Mouse (Mus musculus) heart, embryonic 14.5 days (tissue): Measurements from ENCODE around the gene 3100002H09Rik. TPM values are rescaled to one million over a fixed set of nuclear protein-coding genes. Genes with fewer than 3 reads are reported as not detected.

Source experiments
- ATAC-seq: fragments of 200-750 bp; cut with Nextera tagmentation; 2 replicates; pipeline ENCODE4 v1.8.0; 2017; ENCODE audit warnings: low read depth, moderate TSS enrichment; ENCODE audit not compliant: insufficient number of reproducible peaks, insufficient read depth, low FRiP score
- H3K27ac ChIP-seq, 2 experiments: fragments of 200-500 bp in 1 of 2; fragments of 300-500 bp in 1 of 2; sonication (generic) in 1 of 2; replicated peaks in 1 of 2; 2 replicates each; pipeline ENCODE4 v1.5.1; 2012 to 2014; ENCODE audit warnings: low read depth in 2 of 2, low read length in 2 of 2, control low read depth in 1 of 2, mild to moderate bottlenecking in 1 of 2, mixed read lengths in 1 of 2; ENCODE audit not compliant: control insufficient read depth in 1 of 2, insufficient read depth in 1 of 2
- H3K27me3 ChIP-seq: fragments of 300-500 bp; sonication (generic); 2 replicates; pipeline ENCODE4 v1.6.1; 2014; ENCODE audit warnings: mild to moderate bottlenecking, low read length, control low read depth; ENCODE audit not compliant: control insufficient read depth, insufficient read depth
- H3K36me3 ChIP-seq: fragments of 300-500 bp; sonication (generic); 2 replicates; pipeline ENCODE4 v1.6.1; 2014; ENCODE audit warnings: mild to moderate bottlenecking, control low read depth, low read length, mixed read lengths; ENCODE audit not compliant: control insufficient read depth, insufficient read depth
- H3K4me1 ChIP-seq, 2 experiments: fragments of 200-500 bp in 1 of 2; fragments of 300-500 bp in 1 of 2; sonication (generic) in 1 of 2; 2 replicates each; pipeline ENCODE4 v1.6.1; 2012 to 2014; ENCODE audit warnings: low read length in 2 of 2, control low read depth in 1 of 2, mixed read lengths in 1 of 2; ENCODE audit not compliant: control insufficient read depth in 2 of 2, insufficient read depth in 2 of 2
- H3K4me2 ChIP-seq: fragments of 300-500 bp; sonication (generic); 2 replicates; pipeline ENCODE4 v1.6.1; 2014; ENCODE audit warnings: mild to moderate bottlenecking, low read length
- H3K4me3 ChIP-seq, 2 experiments: fragments of 200-500 bp in 1 of 2; fragments of 300-500 bp in 1 of 2; sonication (generic) in 1 of 2; 2 replicates each; pipeline ENCODE4 v1.5.1; 2012 to 2014; ENCODE audit warnings: low read length in 2 of 2, mild to moderate bottlenecking in 2 of 2, control low read depth in 1 of 2, low read depth in 1 of 2, moderate library complexity in 1 of 2; ENCODE audit not compliant: control insufficient read depth in 1 of 2, insufficient read depth in 1 of 2
- H3K9ac ChIP-seq: fragments of 300-500 bp; sonication (generic); 2 replicates; pipeline ENCODE4 v1.6.1; 2014; ENCODE audit warnings: mild to moderate bottlenecking, low read length
- H3K9me3 ChIP-seq: fragments of 300-500 bp; sonication (generic); 2 replicates; pipeline ENCODE4 v1.6.1; 2016; ENCODE audit warnings: low read length, control low read depth; ENCODE audit not compliant: control insufficient read depth
- WGBS: fragments of 180-500 bp; shearing (Covaris S2); extraction: QIAGEN DNeasy Blood & Tissue Kit; methylation state at CpG from one replicate; pipeline ENCODE4 v1.1.7; 2014; 5-methylcytosine and 5-hydroxymethylcytosine counted together
- polyA plus RNA-seq: library from polyadenylated mRNA; unstranded; fragments of >200 nt; fragmentation: Nextera tagmentation; extraction: Ambion mirVana; gene quantifications from 2 replicates; pipeline ENCODE4 v1.2.1, GENCODE M21; 2014

3100002H09Rik gene
- polyA plus RNA-seq, 1 experiment from 2014 or later: not detected

GRCm38 (mm10) chr4:124626836-124627235 lies 16.2 kb upstream of the 3100002H09Rik start:
- H3K9ac ChIP-seq: no peak overlapping the region
- no peak overlapping the region for H3K4me3 ChIP-seq
- no peaks in the 10 kb centered on the region for H3K27me3 ChIP-seq
- H3K4me1 ChIP-seq: peaks cover 9 to 11% of the 10 kb centered on the region in 2 experiments; a peak in 3 of 4 replicates
- 62% methylated on average over 1 of the region's 1 CpGs for WGBS
- no peak for ATAC-seq
- H3K9me3 ChIP-seq: no peaks in the 10 kb centered on the region
- no peaks in the 10 kb centered on the region for H3K36me3 ChIP-seq
- no peak overlapping the region for H3K4me2 ChIP-seq
- no peak overlapping the region for H3K27ac ChIP-seq

GRCm38 (mm10) chr4:124624111-124624581 lies 13.5 kb upstream of the 3100002H09Rik start:
- no peaks in the 10 kb centered on the region for H3K9me3 ChIP-seq
- no peaks in the 10 kb centered on the region for H3K27me3 ChIP-seq
- 0 out of 2 replicates have a peak overlapping the region, but pooled peaks have one; percentile 11 for H3K9ac ChIP-seq
- no peak overlapping the region for H3K4me3 ChIP-seq
- ATAC-seq: no peak
- no peak overlapping the region for H3K4me2 ChIP-seq
- H3K36me3 ChIP-seq: no peaks in the 10 kb centered on the region
- peaks cover 9 to 11% of the 10 kb centered on the region in 2 experiments; a peak in 3 of 4 replicates for H3K4me1 ChIP-seq
- H3K27ac ChIP-seq: no peak overlapping the region
- 39% methylated on average over 7 of the region's 7 CpGs for WGBS

- no peak overlapping the region for H3K27ac ChIP-seq
- H3K4me1 ChIP-seq: peaks cover 11 to 13% of the 10 kb centered on the region in 2 experiments
- H3K9me3 ChIP-seq: no peaks in the 10 kb centered on the region
- no peak overlapping the region for H3K4me3 ChIP-seq
- no peaks in the 10 kb centered on the region for H3K36me3 ChIP-seq
- ATAC-seq: no peak
- no peak overlapping the region for H3K4me2 ChIP-seq
- 85% methylated on average over 5 of the region's 5 CpGs for WGBS
- H3K9ac ChIP-seq: no peak overlapping the region
- no peaks in the 10 kb centered on the region for H3K27me3 ChIP-seq
Observed at GRCm38 (mm10) chr4:124622566-124622965, 12.0 kb upstream of the 3100002H09Rik start.

- no peak for ATAC-seq
- no peaks in the 10 kb centered on the region for H3K9me3 ChIP-seq
- no peak overlapping the region for H3K4me3 ChIP-seq
- peaks cover 11 to 13% of the 10 kb centered on the region in 2 experiments for H3K4me1 ChIP-seq
- H3K27me3 ChIP-seq: no peaks in the 10 kb centered on the region
- no peak overlapping the region for H3K4me2 ChIP-seq
- H3K9ac ChIP-seq: no peak overlapping the region
- H3K36me3 ChIP-seq: no peaks in the 10 kb centered on the region
- WGBS: 67% methylated on average over 11 of the region's 11 CpGs
- H3K27ac ChIP-seq: no peak overlapping the region
Observed at GRCm38 (mm10) chr4:124621406-124621805, 10.8 kb upstream of the 3100002H09Rik start.

GRCm38 (mm10) chr4:124618599-124618998 lies 8.0 kb upstream of the 3100002H09Rik start:
- Histone ChIP-seq H3K4me3 (no peak overlapping the region), H3K4me1 (peaks cover 0 to 4% of the 10 kb centered on the region in 2 experiments; a peak in 2 of 4 replicates), H3K4me2 (peak overlapping the region; percentile 22)

GRCm38 (mm10) chr4:124616636-124617035 lies 6.0 kb upstream of the 3100002H09Rik start:
- no peak overlapping the region for H3K4me2 ChIP-seq
- H3K4me3 ChIP-seq: no peak overlapping the region
- no peaks in the 10 kb centered on the region for H3K27me3 ChIP-seq
- H3K4me1 ChIP-seq: peaks cover 0 to 4% of the 10 kb centered on the region in 2 experiments; a peak in 2 of 4 replicates
- H3K36me3 ChIP-seq: no peaks in the 10 kb centered on the region
- WGBS: 37% methylated on average over 1 of the region's 1 CpGs
- ATAC-seq: no peak
- no peak overlapping the region for H3K27ac ChIP-seq
- H3K9me3 ChIP-seq: no peaks in the 10 kb centered on the region
- H3K9ac ChIP-seq: no peak overlapping the region

More at GRCm38 (mm10) chr4:124618599-124618998, 8.0 kb upstream of the 3100002H09Rik start:
- Histone ChIP-seq H3K9ac (no peak overlapping the region), H3K27ac (no peak overlapping the region), H3K36me3 (no peaks in the 10 kb centered on the region), H3K27me3 (no peaks in the 10 kb centered on the region), H3K9me3 (no peaks in the 10 kb centered on the region)
- 8% methylated on average over 15 of the region's 16 CpGs for WGBS
- no peak for ATAC-seq

- WGBS: 68% methylated on average over 9 of the region's 9 CpGs
- no peak for ATAC-seq
- no peak overlapping the region for H3K27ac ChIP-seq
- H3K36me3 ChIP-seq: no peaks in the 10 kb centered on the region
- H3K4me1 ChIP-seq: peaks cover 0 to 4% of the 10 kb centered on the region in 2 experiments; a peak in 2 of 4 replicates
- no peaks in the 10 kb centered on the region for H3K9me3 ChIP-seq
- no peak overlapping the region for H3K4me3 ChIP-seq
- H3K4me2 ChIP-seq: no peak overlapping the region
- no peaks in the 10 kb centered on the region for H3K27me3 ChIP-seq
- no peak overlapping the region for H3K9ac ChIP-seq
Observed at GRCm38 (mm10) chr4:124615986-124616385, 5.4 kb upstream of the 3100002H09Rik start.
